In the genomic region with DNA sequence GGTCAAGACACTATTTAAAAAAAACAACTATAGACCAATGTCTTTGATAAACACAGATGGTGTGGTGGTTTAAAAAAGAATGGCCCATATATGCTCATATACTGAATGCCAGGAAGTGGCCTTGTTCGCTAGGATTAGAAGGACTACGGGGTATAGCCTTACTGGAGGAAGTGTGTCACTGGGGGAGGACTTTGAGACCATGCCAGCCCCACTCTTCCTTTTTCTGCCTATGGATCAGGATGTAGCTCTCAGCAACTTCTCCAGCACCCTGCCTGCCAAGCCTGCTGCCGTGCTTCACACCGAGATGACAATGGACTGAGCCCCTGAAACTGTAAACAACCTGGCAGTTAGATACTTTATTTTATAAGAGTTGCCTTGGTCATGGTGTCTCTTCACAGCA, we compare ENCODE assay signal across 19 mouse cellular contexts.
"Had no signal": no experiment of that assay in that cellular context is flagged by ENCODE, and none has a peak within 500 bp of the region (broad histone marks: within the 10 kb centered on the region; RNA-seq: fewer than 3 reads in every experiment).

No protein-coding gene starts in this region.

- DNase-seq: kidney, adult 2 months; kidney, postnatal 25 days; layer of hippocampus, adult 9-11 months; lung, adult 18-20 months; lung, postnatal 10 days; lung, postnatal 36 days; retina, postnatal 1 day; right cerebral cortex, postnatal 4 days; thymus, adult 2 months; thymus, postnatal 14 days had no signal

- H3K27me3 ChIP-seq: lung, embryonic 15.5 days; midbrain, embryonic 12.5 days; midbrain, embryonic 15.5 days; neural tube, embryonic 13.5 days had no signal

- H3K27ac ChIP-seq: kidney, postnatal 0 days; layer of hippocampus, adult 2 months; lung, embryonic 15.5 days; midbrain, embryonic 12.5 days; midbrain, embryonic 15.5 days; neural tube, embryonic 13.5 days; stomach, postnatal 0 days had no signal

- H3K4me2 ChIP-seq: lung, embryonic 15.5 days; midbrain, embryonic 12.5 days; midbrain, embryonic 15.5 days; neural tube, embryonic 13.5 days had no signal

- H3K4me1 ChIP-seq: lung, embryonic 15.5 days; midbrain, embryonic 12.5 days; midbrain, embryonic 15.5 days; neural tube, embryonic 13.5 days had no signal

- ATAC-seq: inflammation-experienced regulatory T-cells, adult 6 months; intestine, embryonic 16.5 days; midbrain, embryonic 15.5 days had no signal

- H3K9me3 ChIP-seq: lung, embryonic 15.5 days; midbrain, embryonic 12.5 days; midbrain, embryonic 15.5 days; neural tube, embryonic 13.5 days had no signal

- H3K9ac ChIP-seq: lung, embryonic 15.5 days; midbrain, embryonic 12.5 days; midbrain, embryonic 15.5 days; neural tube, embryonic 13.5 days had no signal

- H3K36me3 ChIP-seq: midbrain, embryonic 15.5 days; neural tube, embryonic 13.5 days had no signal

- H3K4me3 ChIP-seq: layer of hippocampus, adult 2 months; lung, embryonic 15.5 days; midbrain, embryonic 12.5 days; midbrain, embryonic 15.5 days; neural tube, embryonic 13.5 days had no signal
